14 mouse cellular contexts compared by ENCODE assay signal in genomic region chr17:87826909-87827308, GRCm38 (mm10). TPM values are rescaled to one million over a fixed set of nuclear protein-coding genes. Genes with fewer than 3 reads are reported as not detected.
DNase-seq lines count a peak whose midpoint lies in the region; ATAC-seq and TF ChIP-seq lines count a peak whose summit lies in the region.
"Had no signal": no experiment of that assay in that cellular context is flagged by ENCODE, and none has a peak within 500 bp of the region (broad histone marks: within the 10 kb centered on the region; RNA-seq: fewer than 3 reads in every experiment).

No protein-coding gene starts in this region.

- H3K36me3 ChIP-seq in E14TG2a.4 (ENCODE audit: insufficient read depth, low read length), result no peaks in the 10 kb centered on the region
- no peaks in the 10 kb centered on the region for H3K36me3 ChIP-seq in embryonic facial prominence, embryonic 11.5 days (replicated peaks; ENCODE audit: control insufficient read depth, insufficient read depth, low read depth, low read length)
- H3K36me3 ChIP-seq in midbrain, embryonic 11.5 days (ENCODE audit: control insufficient read depth, insufficient read depth, low read length), result no peaks in the 10 kb centered on the region

- peaks cover 52% of the 10 kb centered on the region for H3K4me1 ChIP-seq in E14TG2a.4 (replicated peaks; ENCODE audit: low read depth, low read length)
- H3K4me1 ChIP-seq in embryonic facial prominence, embryonic 11.5 days (ENCODE audit: control insufficient read depth, insufficient read depth, low read length), result no peaks in the 10 kb centered on the region
- no peaks in the 10 kb centered on the region for H3K4me1 ChIP-seq in midbrain, embryonic 11.5 days (ENCODE audit: control insufficient read depth, insufficient read depth, low read length)
- no peaks in the 10 kb centered on the region for H3K4me1 ChIP-seq in cerebellum, adult 2 months (ENCODE audit: control insufficient read depth, insufficient read depth, low read length)

- DNase-seq in frontal cortex, postnatal 36 days (ENCODE audit: low spot score in 2 of 2), result peak; percentile 30 to 37
- DNase-seq in frontal cortex, postnatal 10 days (ENCODE audit: low spot score in 2 of 2), result no peak
- peak; percentile 25 for DNase-seq in embryonic facial prominence, embryonic 11.5 days (ENCODE audit: low spot score)
- no peak for DNase-seq in midbrain, embryonic 11.5 days (ENCODE audit: low spot score, missing footprints)
- DNase-seq in urinary bladder, adult 18-20 months (ENCODE audit: low spot score in 2 of 2), result no peak
- DNase-seq in natural killer cell, adult 2 months (ENCODE audit: low spot score in 2 of 2), result no peak
- DNase-seq in cerebellum, adult 2 months, result no peak
- DNase-seq: adrenal gland, postnatal 10 days; lung, adult 2 months had no signal

- peaks cover 7% of the 10 kb centered on the region; the same call in 1 of the 2 replicates for H3K27me3 ChIP-seq in E14TG2a.4 (ENCODE audit: insufficient read depth, low read length)
- peaks cover 4% of the 10 kb centered on the region; the same call in 1 of the 2 replicates for H3K27me3 ChIP-seq in embryonic facial prominence, embryonic 11.5 days (ENCODE audit: control insufficient read depth, insufficient read depth, low read length)
- H3K27me3 ChIP-seq in midbrain, embryonic 11.5 days (ENCODE audit: control insufficient read depth, insufficient read depth, low read length), result peaks cover 5% of the 10 kb centered on the region; the same call in 1 of the 2 replicates
- H3K27me3 ChIP-seq in cerebellum, adult 2 months (ENCODE audit: control insufficient read depth, insufficient read depth, low read length), result no peaks in the 10 kb centered on the region
- H3K27me3 ChIP-seq: CH12.LX had no signal

- no peak for ATAC-seq in embryonic facial prominence, embryonic 11.5 days (replicated peaks; ENCODE audit: insufficient number of reproducible peaks, low FRiP score, low TSS enrichment, low read depth)
- ATAC-seq in midbrain, embryonic 11.5 days (ENCODE audit: low FRiP score), result peak; percentile 44; the same call in 1 of the 2 replicates

- no peak overlapping the region for H3K9ac ChIP-seq in embryonic facial prominence, embryonic 11.5 days (replicated peaks; ENCODE audit: low read length)
- no peak overlapping the region for H3K9ac ChIP-seq in midbrain, embryonic 11.5 days (ENCODE audit: low read length)

- peak overlapping the region; percentile 7; the same call in 1 of the 2 replicates for H3K4me2 ChIP-seq in embryonic facial prominence, embryonic 11.5 days (ENCODE audit: low read depth, low read length)
- peak overlapping the region; percentile 7; the same call in 1 of the 2 replicates for H3K4me2 ChIP-seq in midbrain, embryonic 11.5 days

- H3K9me3 ChIP-seq in E14TG2a.4 (ENCODE audit: low read length), result no peaks in the 10 kb centered on the region
- no peaks in the 10 kb centered on the region for H3K9me3 ChIP-seq in embryonic facial prominence, embryonic 11.5 days (replicated peaks; ENCODE audit: control insufficient read depth, low read length)
- no peaks in the 10 kb centered on the region for H3K9me3 ChIP-seq in midbrain, embryonic 11.5 days (ENCODE audit: control insufficient read depth, low read length)

- H3K27ac ChIP-seq in embryonic facial prominence, embryonic 11.5 days (replicated peaks; ENCODE audit: low read depth, low read length), result no peak overlapping the region
- no peak overlapping the region for H3K27ac ChIP-seq in midbrain, embryonic 11.5 days (ENCODE audit: low read depth, low read length)
- no peak overlapping the region for H3K27ac ChIP-seq in cerebellum, adult 2 months (ENCODE audit: insufficient read depth, low read length)

- WGBS in embryonic facial prominence, embryonic 11.5 days, result 25% methylated on average over 12 of the region's 12 CpGs
- WGBS in midbrain, embryonic 11.5 days, result 25% methylated on average over 12 of the region's 12 CpGs
- WGBS in cerebellum, adult 2 months, result 33% methylated on average over 12 of the region's 12 CpGs

- peak overlapping the region; percentile 70 for H3K4me3 ChIP-seq in E14TG2a.4 (replicated peaks; ENCODE audit: low read length)
- H3K4me3 ChIP-seq in embryonic facial prominence, embryonic 11.5 days (ENCODE audit: low read depth, low read length), result no peak overlapping the region
- no peak overlapping the region for H3K4me3 ChIP-seq in midbrain, embryonic 11.5 days (ENCODE audit: low read depth, low read length)
- no peak overlapping the region for H3K4me3 ChIP-seq in cerebellum, adult 2 months (replicated peaks; ENCODE audit: insufficient read depth, low read depth, low read length)
- H3K4me3 ChIP-seq: myocyte had no signal

- no peak for TF ChIP-seq CTCF in E14TG2a.4 (conservative IDR thresholded peaks at IDR 0.05; ENCODE audit: low read length)
- no peak for TF ChIP-seq CTCF in cerebellum, adult 2 months (IDR thresholded peaks at IDR 0.05; ENCODE audit: borderline replicate concordance, insufficient read depth, low read depth, low read length)

- TF ChIP-seq POLR2A in cerebellum, adult 2 months (IDR thresholded peaks at IDR 0.05; ENCODE audit: borderline replicate concordance, insufficient read depth, low read length), result no peak

RNA-seq across cellular contexts. Expression of gene Kcnk12, which starts 29.1 kb away (rescaled TPM):
- 0.45 and 0.66 TPM in 2 replicates for polyA plus RNA-seq in embryonic facial prominence, embryonic 11.5 days (2014; fragmentation: Nextera tagmentation; extraction: Ambion mirVana)
- polyA plus RNA-seq in midbrain, embryonic 11.5 days (2014; fragmentation: Nextera tagmentation; extraction: Ambion mirVana), result 0.12 and 0.26 TPM in 2 replicates
- polyA plus RNA-seq in cerebellum, adult 2 months (2012; rRNA removed), result 43.2 and 50.4 TPM in 2 replicates
- polyA plus RNA-seq: embryonic facial prominence, embryonic 14.5 days; stomach, embryonic 14.5 days had no signal

Comparison
In these comparisons a context has a peak if more than half of its experiments do, and no peak if none do; other contexts are left out.
1. DNase-seq: peak in frontal cortex, postnatal 36 days (2 of 2) and embryonic facial prominence, embryonic 11.5 days (single experiment); none in frontal cortex, postnatal 10 days (0 of 2), midbrain, embryonic 11.5 days (single experiment), urinary bladder, adult 18-20 months (0 of 2), natural killer cell, adult 2 months (0 of 2) and cerebellum, adult 2 months (0 of 2).
2. RNA of gene Kcnk12, which starts 29.1 kb away (polyA plus RNA-seq): 43.2 to 50.4 TPM in cerebellum, adult 2 months; 0.45 to 0.66 TPM in embryonic facial prominence, embryonic 11.5 days and 0.12 to 0.26 TPM in midbrain, embryonic 11.5 days; every median in the first group is over 10 times any median in the second.